Mouse (Mus musculus): Measurements from ENCODE around the gene Nmnat3. TPM values are rescaled to one million over a fixed set of nuclear protein-coding genes. Genes with fewer than 3 reads are reported as not detected.

Gene Nmnat3
- polyA plus RNA-seq, 1 experiment from 2014 or later = 2.3 TPM

DNA sequence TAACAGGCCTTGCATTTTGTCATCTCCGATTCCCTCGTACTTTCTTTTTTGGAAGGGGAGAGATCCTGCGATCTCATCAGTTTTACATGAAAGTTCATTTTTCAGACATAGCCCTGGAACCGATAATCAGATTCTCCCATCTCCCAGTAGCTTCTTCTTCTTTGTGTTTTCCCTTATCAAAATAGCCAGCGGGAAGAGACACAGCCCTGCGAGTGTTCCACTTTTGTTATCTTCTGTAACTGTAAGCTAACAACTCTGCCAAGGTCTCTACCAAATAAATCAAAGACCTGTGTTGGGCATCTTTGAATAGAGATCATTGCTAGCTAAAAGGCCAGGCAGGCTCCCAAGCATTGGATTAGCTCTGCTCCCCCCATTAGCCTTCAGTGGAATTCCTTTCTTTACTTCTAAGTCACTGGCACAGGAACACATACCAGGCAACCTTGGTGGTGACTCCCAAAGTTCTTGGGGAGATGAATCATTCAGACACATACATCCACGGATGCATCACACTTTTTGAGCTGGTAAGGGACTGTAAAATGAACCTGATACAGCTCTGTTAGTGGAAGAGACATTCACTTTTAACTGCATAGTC lies 26.9 kb downstream of the Nmnat3 start:
- 94% methylated on average over 7 of the region's 7 CpGs for WGBS
- H3K27ac ChIP-seq = no peak overlapping the region

GRCm38 (mm10) chr9:98317897-98318296 lies 30.7 kb downstream of the Nmnat3 start:
- no peak overlapping the region for H3K27ac ChIP-seq
- 57% methylated on average over 4 of the region's 4 CpGs for WGBS
- ATAC-seq (ENCODE audit: low FRiP score) = no peak
- H3K36me3 ChIP-seq = no peaks in the 10 kb centered on the region
- H3K27me3 ChIP-seq = no peaks in the 10 kb centered on the region
- H3K9ac ChIP-seq = no peak overlapping the region
- H3K9me3 ChIP-seq (replicated peaks) = peaks cover 9% of the 10 kb centered on the region; the same call in 1 of the 2 replicates
- H3K4me3 ChIP-seq = no peak overlapping the region
- H3K4me1 ChIP-seq = peaks cover 11% of the 10 kb centered on the region; the same call in 1 of the 2 replicates
- no peak overlapping the region for H3K4me2 ChIP-seq (replicated peaks)

More for the DNA sequence above, 26.9 kb downstream of the Nmnat3 start:
- H3K4me1 ChIP-seq = peaks cover 11% of the 10 kb centered on the region; the same call in 1 of the 2 replicates
- no peak overlapping the region for H3K4me3 ChIP-seq
- no peaks in the 10 kb centered on the region for H3K36me3 ChIP-seq
- H3K4me2 ChIP-seq (replicated peaks) = no peak overlapping the region
- no peak for ATAC-seq (ENCODE audit: low FRiP score)
- no peak overlapping the region for H3K9ac ChIP-seq
- H3K27me3 ChIP-seq = peaks cover 3% of the 10 kb centered on the region; the same call in 1 of the 2 replicates
- H3K9me3 ChIP-seq (replicated peaks) = no peaks in the 10 kb centered on the region

DNA sequence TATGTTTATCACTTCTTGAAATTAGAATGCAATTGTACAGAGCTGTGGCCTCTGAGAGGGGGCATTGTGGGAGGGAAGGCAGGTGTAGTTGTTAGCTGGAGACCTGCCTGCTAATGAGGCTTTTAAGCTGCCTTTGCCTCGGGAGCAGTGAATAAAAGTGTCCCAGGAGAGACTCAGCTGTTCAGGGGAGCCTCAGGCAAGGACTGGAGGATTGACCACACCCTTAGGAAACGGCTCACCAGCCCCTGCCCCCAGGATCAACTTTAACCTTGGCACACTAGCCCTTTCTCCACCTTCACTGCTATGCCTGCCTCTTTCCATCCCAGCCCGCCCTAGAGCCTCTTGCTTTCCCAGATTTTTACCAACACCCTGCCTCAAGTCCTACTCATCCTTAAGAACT lies 31.6 kb downstream of the Nmnat3 start:
- H3K4me3 ChIP-seq = no peak overlapping the region
- peaks cover 11% of the 10 kb centered on the region; the same call in 1 of the 2 replicates for H3K4me1 ChIP-seq
- H3K9me3 ChIP-seq (replicated peaks) = peaks cover 9% of the 10 kb centered on the region; the same call in 1 of the 2 replicates
- 48% methylated on average over 3 of the region's 3 CpGs for WGBS
- H3K27me3 ChIP-seq = no peaks in the 10 kb centered on the region
- H3K36me3 ChIP-seq = no peaks in the 10 kb centered on the region
- no peak overlapping the region for H3K27ac ChIP-seq
- no peak overlapping the region for H3K4me2 ChIP-seq (replicated peaks)
- no peak for ATAC-seq (ENCODE audit: low FRiP score)
- no peak overlapping the region for H3K9ac ChIP-seq

DNA sequence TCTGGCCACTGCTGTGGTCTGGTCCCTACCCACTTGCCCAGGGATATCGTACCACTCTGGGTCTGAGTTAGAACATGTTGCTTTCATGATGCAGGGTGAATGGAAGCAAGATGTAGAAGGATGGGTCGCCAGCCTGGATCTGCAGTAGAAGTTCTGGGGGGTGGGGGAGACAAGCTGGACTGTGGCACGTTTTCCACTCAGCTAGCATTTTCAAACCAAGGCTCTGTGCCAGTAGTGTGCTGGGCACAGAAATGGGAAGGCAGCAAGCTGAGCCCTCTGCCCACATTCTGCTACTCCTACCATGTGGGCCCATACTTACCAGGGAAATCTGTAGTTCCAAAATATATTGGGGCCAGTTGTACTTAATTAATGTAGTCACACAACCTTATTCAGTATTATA lies 33.5 kb downstream of the Nmnat3 start:
- WGBS = 88% methylated on average over 3 of the region's 3 CpGs
- Histone ChIP-seq H3K27me3 (no peaks in the 10 kb centered on the region), H3K4me1 (peaks cover 11% of the 10 kb centered on the region; the same call in 1 of the 2 replicates), H3K9me3 (replicated peaks) (peaks cover 9% of the 10 kb centered on the region; the same call in 1 of the 2 replicates), H3K4me3 (no peak overlapping the region), H3K27ac (no peak overlapping the region), H3K9ac (no peak overlapping the region), H3K36me3 (no peaks in the 10 kb centered on the region), H3K4me2 (replicated peaks) (no peak overlapping the region)
- no peak for ATAC-seq (ENCODE audit: low FRiP score)

DNA sequence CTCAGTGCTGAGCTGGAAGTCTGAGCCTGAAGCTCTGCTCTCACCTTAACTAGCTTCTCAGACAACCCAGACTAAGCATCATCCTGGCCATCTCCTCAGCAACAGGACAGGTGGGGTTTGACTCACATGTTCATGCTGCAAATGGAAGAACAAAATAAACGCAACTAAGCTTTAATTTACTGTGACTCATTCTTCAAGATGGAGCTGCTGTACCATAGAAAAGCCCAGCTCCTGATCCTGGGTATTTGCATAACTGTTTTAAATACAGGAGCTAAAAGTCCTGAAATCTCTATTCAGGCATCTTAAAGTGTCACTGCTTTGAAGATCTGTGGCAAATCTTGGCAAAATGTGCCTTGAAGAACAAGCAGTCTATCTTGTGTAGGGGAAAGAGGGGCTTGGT lies 38.9 kb downstream of the Nmnat3 start:
- 84% methylated on average over 1 of the region's 1 CpGs for WGBS
- Histone ChIP-seq H3K4me2 (replicated peaks) (no peak overlapping the region), H3K36me3 (no peaks in the 10 kb centered on the region), H3K27ac (no peak overlapping the region), H3K27me3 (no peaks in the 10 kb centered on the region), H3K9me3 (replicated peaks) (peaks cover 9% of the 10 kb centered on the region; the same call in 1 of the 2 replicates), H3K4me1 (peaks cover 5% of the 10 kb centered on the region; the same call in 1 of the 2 replicates), H3K4me3 (no peak overlapping the region), H3K9ac (no peak overlapping the region)
- no peak for ATAC-seq (ENCODE audit: low FRiP score)

DNA sequence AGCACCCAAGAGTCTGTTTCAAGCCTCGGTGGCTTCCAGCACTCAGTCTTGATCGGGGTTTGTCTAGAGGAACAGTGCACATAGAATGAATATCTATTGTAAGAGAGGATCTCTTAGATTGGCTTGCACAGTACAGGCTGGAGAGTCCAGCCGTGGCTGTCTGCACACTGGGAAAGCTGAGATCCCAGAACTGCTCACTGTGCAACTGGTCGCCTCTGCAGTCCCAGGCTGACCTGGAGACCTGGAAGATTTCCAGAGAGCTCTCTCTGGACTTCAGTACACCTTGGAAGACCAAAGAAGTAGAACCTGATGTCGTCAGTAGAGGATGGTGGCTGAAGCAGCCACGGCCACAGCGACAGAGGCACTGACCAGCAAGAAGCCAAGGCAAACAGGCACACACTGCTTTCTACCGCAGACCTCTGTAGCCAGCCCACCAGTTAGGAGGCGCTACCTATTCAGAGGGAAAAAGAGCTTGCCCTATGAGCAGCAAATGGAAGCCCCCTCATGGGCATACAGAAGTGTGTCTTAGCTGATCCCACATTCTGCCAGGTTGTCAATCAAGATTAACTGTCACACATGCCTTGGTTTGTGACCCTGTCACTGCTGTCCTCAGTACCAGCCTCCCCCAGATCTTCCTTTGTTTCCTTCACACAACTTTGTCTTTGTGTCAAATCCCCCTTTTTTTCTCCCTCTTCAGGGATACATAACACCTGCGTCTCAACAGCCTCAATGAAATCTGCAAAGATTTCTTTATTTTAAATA lies 41.4 kb downstream of the Nmnat3 start:
- Histone ChIP-seq H3K27me3 (no peaks in the 10 kb centered on the region), H3K4me1 (peaks cover 5% of the 10 kb centered on the region; the same call in 1 of the 2 replicates), H3K9me3 (replicated peaks) (no peaks in the 10 kb centered on the region), H3K4me2 (replicated peaks) (no peak overlapping the region), H3K27ac (no peak overlapping the region), H3K9ac (no peak overlapping the region), H3K36me3 (no peaks in the 10 kb centered on the region), H3K4me3 (no peak overlapping the region)
- no peak for ATAC-seq (ENCODE audit: low FRiP score)
- WGBS = 73% methylated on average over 10 of the region's 10 CpGs

- H3K36me3 ChIP-seq = no peaks in the 10 kb centered on the region
- H3K9ac ChIP-seq = no peak overlapping the region
- WGBS = 51% methylated on average over 20 of the region's 20 CpGs
- no peak overlapping the region for H3K27ac ChIP-seq
- no peak overlapping the region for H3K4me2 ChIP-seq (replicated peaks)
- H3K9me3 ChIP-seq (replicated peaks) = no peaks in the 10 kb centered on the region
- no peaks in the 10 kb centered on the region for H3K27me3 ChIP-seq
- peaks cover 5% of the 10 kb centered on the region; the same call in 1 of the 2 replicates for H3K4me1 ChIP-seq
- H3K4me3 ChIP-seq = no peak overlapping the region
- ATAC-seq (ENCODE audit: low FRiP score) = no peak
Observed at GRCm38 (mm10) chr9:98329274-98330105, 42.3 kb downstream of the Nmnat3 start.

GRCm38 (mm10) chr9:98333219-98333754 lies 46.1 kb downstream of the Nmnat3 start:
- no peak for ATAC-seq (ENCODE audit: low FRiP score)
- no peak overlapping the region for H3K4me2 ChIP-seq (replicated peaks)
- no peaks in the 10 kb centered on the region for H3K9me3 ChIP-seq (replicated peaks)
- peaks cover 5% of the 10 kb centered on the region; the same call in 1 of the 2 replicates for H3K4me1 ChIP-seq
- no peak overlapping the region for H3K27ac ChIP-seq
- H3K36me3 ChIP-seq = no peaks in the 10 kb centered on the region
- H3K27me3 ChIP-seq = no peaks in the 10 kb centered on the region
- 89% methylated on average over 3 of the region's 3 CpGs for WGBS
- no peak overlapping the region for H3K9ac ChIP-seq
- no peak overlapping the region for H3K4me3 ChIP-seq

DNA sequence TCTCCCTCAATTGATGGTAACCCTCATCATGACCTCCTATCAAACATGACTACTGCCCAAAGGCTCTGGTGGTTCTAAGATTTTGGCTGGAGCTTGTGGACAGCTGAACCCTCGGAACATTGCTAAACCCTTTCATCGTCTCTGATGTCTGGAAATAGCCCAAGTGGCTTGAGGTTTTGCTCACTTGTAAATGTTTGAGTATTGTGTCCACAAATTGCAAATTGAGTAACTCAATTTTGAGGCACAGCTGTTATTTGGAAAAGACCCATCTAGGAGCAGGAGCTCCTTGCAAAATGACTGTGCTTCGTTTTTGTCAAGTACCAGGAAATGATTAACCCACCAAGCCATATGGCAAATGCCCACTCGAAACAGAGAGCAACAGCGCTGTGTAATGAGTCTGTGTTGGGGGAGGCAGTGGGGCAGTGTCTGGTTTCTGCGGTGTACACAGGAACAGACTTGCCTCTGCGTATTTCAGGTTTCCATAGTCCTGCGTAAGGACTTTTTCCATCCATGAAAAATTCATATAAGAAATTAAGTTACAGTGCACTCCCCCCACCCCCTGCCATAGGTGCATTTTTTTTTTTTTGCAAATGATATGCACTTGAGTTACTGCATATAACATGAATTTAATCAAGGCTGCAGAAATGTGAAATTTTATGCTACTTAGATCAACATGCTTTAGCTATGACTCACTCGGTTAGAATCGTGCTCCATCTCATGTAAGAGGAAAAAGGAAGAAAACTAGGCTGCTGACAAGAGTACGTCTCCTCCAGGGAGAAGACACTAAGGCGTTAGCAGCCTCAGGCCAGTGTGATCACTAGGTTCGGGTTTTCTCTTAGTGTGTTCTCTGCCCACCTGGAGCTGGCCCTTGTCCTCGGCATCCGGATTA lies 50.9 kb downstream of the Nmnat3 start:
- Histone ChIP-seq H3K4me1 (no peaks in the 10 kb centered on the region), H3K4me2 (replicated peaks) (no peak overlapping the region), H3K27me3 (no peaks in the 10 kb centered on the region), H3K9me3 (replicated peaks) (no peaks in the 10 kb centered on the region), H3K27ac (no peak overlapping the region), H3K36me3 (no peaks in the 10 kb centered on the region), H3K9ac (no peak overlapping the region), H3K4me3 (no peak overlapping the region)
- WGBS = 80% methylated on average over 15 of the region's 15 CpGs
- no peak for ATAC-seq (ENCODE audit: low FRiP score)

GRCm38 (mm10) chr9:98339971-98340370 lies 52.7 kb downstream of the Nmnat3 start:
- no peak for ATAC-seq (ENCODE audit: low FRiP score)

DNA sequence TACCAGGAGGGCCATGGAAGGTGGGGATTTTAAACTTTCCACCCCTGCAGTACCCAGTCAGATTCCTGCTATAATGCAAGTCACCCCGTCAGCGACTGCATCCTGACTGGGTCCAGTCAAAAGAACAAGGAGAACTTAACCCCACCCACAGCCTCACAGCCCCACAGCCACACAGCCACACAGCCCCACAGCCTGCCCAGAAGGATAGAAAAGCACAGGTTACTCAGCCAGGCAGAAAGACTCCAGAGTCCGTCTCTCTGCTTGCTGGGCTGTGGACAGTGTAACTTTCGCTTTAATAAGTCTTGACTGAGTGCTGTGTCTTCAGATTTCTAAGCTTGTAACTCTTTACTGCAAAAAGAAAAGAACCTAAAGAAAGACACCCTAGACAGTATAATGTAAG lies 53.2 kb downstream of the Nmnat3 start:
- Histone ChIP-seq H3K27me3 (no peaks in the 10 kb centered on the region), H3K36me3 (no peaks in the 10 kb centered on the region), H3K4me1 (no peaks in the 10 kb centered on the region), H3K4me3 (no peak overlapping the region), H3K9ac (no peak overlapping the region), H3K9me3 (replicated peaks) (no peaks in the 10 kb centered on the region), H3K27ac (no peak overlapping the region), H3K4me2 (replicated peaks) (no peak overlapping the region)
- 70% methylated on average over 4 of the region's 4 CpGs for WGBS
- no peak for ATAC-seq (ENCODE audit: low FRiP score)

More at GRCm38 (mm10) chr9:98339971-98340370, 52.7 kb downstream of the Nmnat3 start:
- no peaks in the 10 kb centered on the region for H3K4me1 ChIP-seq
- H3K4me3 ChIP-seq = no peak overlapping the region
- WGBS = 87% methylated on average over 4 of the region's 4 CpGs
- H3K4me2 ChIP-seq (replicated peaks) = no peak overlapping the region
- H3K27ac ChIP-seq = no peak overlapping the region
- no peaks in the 10 kb centered on the region for H3K27me3 ChIP-seq
- H3K9ac ChIP-seq = no peak overlapping the region
- H3K9me3 ChIP-seq (replicated peaks) = no peaks in the 10 kb centered on the region
- no peaks in the 10 kb centered on the region for H3K36me3 ChIP-seq

Measured in hindbrain, embryonic 12.5 days (tissue).